ENCODE assay signal across 14 mouse cellular contexts in genomic region chr5:64345761-64346160, GRCm38 (mm10).
A peak's percentile ranks its signal among the peaks of the same experiment; 100 is the strongest.
DNase-seq lines count a peak whose midpoint lies in the region; ATAC-seq and TF ChIP-seq lines count a peak whose summit lies in the region.
"Had no signal": no experiment of that assay in that cellular context is flagged by ENCODE, and none has a peak within 500 bp of the region (broad histone marks: within the 10 kb centered on the region; RNA-seq: fewer than 3 reads in every experiment).

No protein-coding gene starts in this region.

- peaks cover 27% of the 10 kb centered on the region for H3K4me1 ChIP-seq in hindbrain, embryonic 10.5 days (replicated peaks)
- peaks cover 12% of the 10 kb centered on the region for H3K4me1 ChIP-seq in hindbrain, embryonic 14.5 days (replicated peaks; ENCODE audit: control insufficient read depth, insufficient read depth, low read length)
- no peaks in the 10 kb centered on the region for H3K4me1 ChIP-seq in lung, postnatal 0 days (ENCODE audit: insufficient read depth, low read depth, low read length)
- peaks cover 24% of the 10 kb centered on the region for H3K4me1 ChIP-seq in midbrain, embryonic 12.5 days

- no peak for DNase-seq in hindbrain, embryonic 10.5 days (ENCODE audit: low spot score)
- DNase-seq in hindbrain, embryonic 14.5 days (ENCODE audit: low spot score) = no peak
- peak; percentile 53 for DNase-seq in lung, postnatal 0 days (ENCODE audit: low spot score)
- no peak for DNase-seq in lung, postnatal 25 days (ENCODE audit: low spot score)
- DNase-seq in adipocyte (ENCODE audit: low spot score) = no peak
- no peak for DNase-seq in heart, postnatal 4 days
- DNase-seq: adrenal gland, postnatal 25 days; cerebellum, adult 11 months; embryo, embryonic 11 days; gastrocnemius, postnatal 10 days; left cerebral cortex, postnatal 4 days; right cerebral cortex, postnatal 25 days had no signal

- no peaks in the 10 kb centered on the region for H3K9me3 ChIP-seq in hindbrain, embryonic 10.5 days
- no peaks in the 10 kb centered on the region for H3K9me3 ChIP-seq in hindbrain, embryonic 14.5 days (ENCODE audit: control insufficient read depth, low read length)
- H3K9me3 ChIP-seq in lung, postnatal 0 days (ENCODE audit: low read length) = no peaks in the 10 kb centered on the region
- no peaks in the 10 kb centered on the region for H3K9me3 ChIP-seq in midbrain, embryonic 12.5 days

- H3K27me3 ChIP-seq in hindbrain, embryonic 10.5 days (ENCODE audit: insufficient read depth, poor library complexity, severe bottlenecking) = no peaks in the 10 kb centered on the region
- no peaks in the 10 kb centered on the region for H3K27me3 ChIP-seq in hindbrain, embryonic 14.5 days (ENCODE audit: control insufficient read depth, insufficient read depth, low read length)
- H3K27me3 ChIP-seq in lung, postnatal 0 days (replicated peaks; ENCODE audit: insufficient read depth, low read length) = no peaks in the 10 kb centered on the region
- no peaks in the 10 kb centered on the region for H3K27me3 ChIP-seq in midbrain, embryonic 12.5 days
- H3K27me3 ChIP-seq: Patski had no signal

- WGBS in hindbrain, embryonic 10.5 days = 86% methylated on average over 7 of the region's 7 CpGs
- 76% methylated on average over 7 of the region's 7 CpGs for WGBS in hindbrain, embryonic 14.5 days
- WGBS in lung, postnatal 0 days = 63% methylated on average over 7 of the region's 7 CpGs
- WGBS in midbrain, embryonic 12.5 days = 86% methylated on average over 7 of the region's 7 CpGs

- H3K9ac ChIP-seq in hindbrain, embryonic 14.5 days = no peak overlapping the region
- H3K9ac ChIP-seq in lung, postnatal 0 days (replicated peaks; ENCODE audit: low read depth) = no peak overlapping the region
- no peak overlapping the region for H3K9ac ChIP-seq in midbrain, embryonic 12.5 days (replicated peaks)

- peak overlapping the region; percentile 81; the same call in 1 of the 2 replicates for H3K27ac ChIP-seq in hindbrain, embryonic 10.5 days
- H3K27ac ChIP-seq in hindbrain, embryonic 14.5 days = no peak overlapping the region
- no peak overlapping the region; the same call in 1 of the 2 replicates for H3K27ac ChIP-seq in lung, postnatal 0 days (ENCODE audit: low read length)
- H3K27ac ChIP-seq in midbrain, embryonic 12.5 days (replicated peaks) = peak overlapping the region; percentile 76

- H3K4me2 ChIP-seq in hindbrain, embryonic 14.5 days (replicated peaks) = no peak overlapping the region
- H3K4me2 ChIP-seq in lung, postnatal 0 days (replicated peaks; ENCODE audit: low read depth, low read length) = no peak overlapping the region
- no peak overlapping the region for H3K4me2 ChIP-seq in midbrain, embryonic 12.5 days (replicated peaks)

- TF ChIP-seq EP300 in lung, postnatal 0 days (IDR thresholded peaks at IDR 0.05) = no peak

- no peak for ATAC-seq in hindbrain, embryonic 14.5 days (ENCODE audit: low FRiP score)
- no peak; the same call in 1 of the 2 replicates for ATAC-seq in lung, postnatal 0 days
- ATAC-seq in midbrain, embryonic 12.5 days (ENCODE audit: low FRiP score, low read depth) = 0 out of 2 replicates have a peak, but pooled peaks have one; percentile 9

- H3K36me3 ChIP-seq in hindbrain, embryonic 10.5 days = peaks cover 38% of the 10 kb centered on the region
- H3K36me3 ChIP-seq in hindbrain, embryonic 14.5 days (replicated peaks; ENCODE audit: control insufficient read depth, insufficient read depth) = no peaks in the 10 kb centered on the region
- H3K36me3 ChIP-seq in lung, postnatal 0 days (ENCODE audit: insufficient read depth, low read length) = no peaks in the 10 kb centered on the region
- H3K36me3 ChIP-seq in midbrain, embryonic 12.5 days = no peaks in the 10 kb centered on the region

- H3K4me3 ChIP-seq in hindbrain, embryonic 10.5 days = no peak overlapping the region
- no peak overlapping the region for H3K4me3 ChIP-seq in hindbrain, embryonic 14.5 days (replicated peaks; ENCODE audit: low read length)
- no peak overlapping the region for H3K4me3 ChIP-seq in lung, postnatal 0 days (ENCODE audit: low read depth, low read length)
- no peak overlapping the region for H3K4me3 ChIP-seq in midbrain, embryonic 12.5 days

- no peak for TF ChIP-seq CTCF in lung, postnatal 0 days (IDR thresholded peaks at IDR 0.05)

Comparison
In these comparisons a context has a peak if more than half of its experiments do, and no peak if none do; other contexts are left out.
1. H3K27ac ChIP-seq: peak in hindbrain, embryonic 10.5 days (single experiment) and midbrain, embryonic 12.5 days (single experiment); none in hindbrain, embryonic 14.5 days (single experiment) and lung, postnatal 0 days (single experiment).